Mouse (Mus musculus): ENCODE results near the gene Rhbdf2.
"Not testable (repeated sequence)": the region's sequence is repeated elsewhere in the genome, so short reads cannot be mapped to it uniquely, and the experiment has no call there.

The Rhbdf2 gene

DNA sequence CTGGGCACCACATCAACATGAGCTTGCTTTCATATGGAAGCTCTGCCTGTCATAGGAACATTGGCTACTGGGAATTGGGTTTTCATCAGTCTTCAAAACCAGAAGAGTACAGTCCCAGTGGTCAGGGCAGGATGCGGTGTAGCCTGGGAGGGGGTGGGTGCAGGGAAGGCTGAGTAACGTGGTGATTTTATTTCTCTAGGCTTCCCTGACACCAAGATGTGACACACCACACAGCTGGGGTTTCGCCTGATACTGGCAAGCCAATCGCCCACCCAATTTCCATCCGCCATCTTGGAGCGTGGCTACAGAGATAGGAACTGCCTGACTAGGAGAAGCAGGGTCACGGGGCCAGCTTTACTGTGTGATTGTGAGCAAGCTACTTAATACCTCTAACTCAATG, 8.2 kb downstream of the Rhbdf2 start:
- DNase-seq (ENCODE audit: low spot score): no peak

DNA sequence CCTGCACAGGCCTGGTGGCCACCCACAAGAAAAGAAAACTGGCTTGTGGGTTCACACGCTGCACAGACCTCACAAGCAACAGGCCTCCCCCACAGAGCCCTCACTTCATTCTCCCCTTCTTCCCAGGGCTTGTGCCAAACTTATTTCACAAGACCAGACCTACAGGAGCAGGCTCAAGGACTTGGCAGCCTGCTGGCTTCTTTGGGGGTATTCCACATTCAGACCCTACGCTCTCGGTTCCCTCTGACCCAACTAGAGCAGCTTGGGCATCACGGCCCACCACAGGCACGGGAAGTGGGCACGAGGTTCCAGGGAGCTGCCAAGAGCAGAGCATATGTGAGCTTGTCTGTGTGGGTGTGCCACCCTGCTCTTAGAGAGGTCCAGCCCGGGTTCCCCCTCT, 9.2 kb downstream of the Rhbdf2 start:
- no peak for DNase-seq (ENCODE audit: low spot score)

DNA sequence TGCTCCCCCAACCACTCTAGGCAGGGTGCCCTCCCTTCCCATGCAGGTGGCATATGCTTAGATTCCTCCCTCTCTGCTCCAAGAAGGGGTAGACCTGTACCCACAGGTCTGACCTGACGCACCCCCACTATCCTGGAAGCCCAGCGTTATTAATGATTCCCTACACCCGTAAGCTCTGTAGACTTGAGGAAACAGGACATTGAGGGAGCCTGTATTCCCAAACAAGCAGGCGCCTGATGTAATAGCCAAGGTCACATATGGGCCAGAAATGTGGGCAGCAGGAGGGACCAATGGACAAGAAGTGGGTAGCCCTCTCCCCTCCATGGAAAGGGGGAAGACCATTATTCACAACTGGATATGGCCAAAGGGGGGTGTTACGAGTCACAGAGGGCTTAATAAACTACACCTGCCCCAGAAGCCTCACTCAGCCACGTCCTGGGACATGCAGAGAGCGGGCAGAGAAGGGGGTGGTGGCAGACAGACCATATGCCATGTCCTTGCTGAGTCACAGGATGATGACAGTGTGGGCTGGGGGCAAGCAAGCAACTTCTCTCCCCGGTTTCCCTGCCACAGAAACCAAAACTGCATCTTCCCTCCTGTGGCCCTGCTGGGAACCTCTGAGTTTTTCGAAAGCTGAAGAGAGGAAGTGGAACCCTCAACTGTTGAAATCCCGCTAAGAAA, 10.2 kb downstream of the Rhbdf2 start:
- no peak for DNase-seq (ENCODE audit: low spot score)

DNA sequence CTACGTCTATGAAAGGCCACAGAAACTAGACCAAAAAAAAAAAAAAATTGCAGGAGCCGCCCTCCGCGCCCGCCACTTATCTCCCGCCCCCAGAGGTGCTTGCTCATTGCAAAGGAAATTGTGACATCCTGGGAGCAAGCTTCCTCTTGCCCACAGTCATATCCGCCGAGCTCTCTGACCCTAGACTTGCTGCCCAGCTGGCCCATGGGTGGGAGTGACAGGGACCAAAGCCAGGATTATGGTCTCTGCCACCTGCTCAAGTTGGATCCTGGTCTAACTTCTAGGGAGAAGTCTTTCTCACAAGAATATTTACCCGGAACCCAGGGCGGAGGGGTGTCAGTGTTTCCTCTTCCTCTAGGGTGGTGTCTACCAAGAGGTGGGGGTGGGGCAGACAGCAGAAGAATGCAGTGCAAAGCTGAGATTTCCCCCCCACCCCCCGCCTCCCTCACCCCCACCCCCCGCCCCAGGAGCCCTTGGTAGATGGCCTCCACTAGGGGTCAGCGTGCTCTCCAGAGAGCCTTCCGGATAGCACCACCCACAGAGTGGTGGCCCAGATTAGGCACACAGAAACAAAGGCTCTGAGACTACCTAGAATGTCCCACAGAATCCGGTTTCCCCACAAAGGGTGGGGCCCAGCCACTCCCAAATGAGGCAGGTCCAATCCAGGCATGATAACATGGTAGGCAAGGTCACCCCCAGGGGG, 10.9 kb downstream of the Rhbdf2 start:
- peak; percentile 58 for DNase-seq (ENCODE audit: low spot score)

DNA sequence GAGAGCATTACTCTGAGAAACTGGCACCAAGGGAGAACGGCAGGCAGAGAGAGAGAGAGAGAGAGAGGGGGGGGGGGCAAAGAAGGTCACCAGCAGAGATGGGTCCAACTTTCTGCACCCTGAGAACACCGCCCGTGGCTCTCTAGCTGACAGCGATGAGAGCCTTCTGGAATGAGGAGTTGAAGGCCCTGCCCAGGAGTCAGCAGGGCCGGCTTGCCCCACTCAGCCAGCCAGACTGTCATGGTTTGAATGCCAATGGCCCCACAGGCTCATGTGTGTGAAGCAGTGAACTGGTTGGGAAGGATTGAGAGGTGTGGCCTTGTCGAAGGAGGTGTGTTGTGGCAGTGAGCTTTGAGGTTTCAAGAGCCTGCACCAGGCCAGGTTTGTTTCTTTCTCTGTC, 13.6 kb downstream of the Rhbdf2 start:
- no peak for DNase-seq (ENCODE audit: low spot score)

DNA sequence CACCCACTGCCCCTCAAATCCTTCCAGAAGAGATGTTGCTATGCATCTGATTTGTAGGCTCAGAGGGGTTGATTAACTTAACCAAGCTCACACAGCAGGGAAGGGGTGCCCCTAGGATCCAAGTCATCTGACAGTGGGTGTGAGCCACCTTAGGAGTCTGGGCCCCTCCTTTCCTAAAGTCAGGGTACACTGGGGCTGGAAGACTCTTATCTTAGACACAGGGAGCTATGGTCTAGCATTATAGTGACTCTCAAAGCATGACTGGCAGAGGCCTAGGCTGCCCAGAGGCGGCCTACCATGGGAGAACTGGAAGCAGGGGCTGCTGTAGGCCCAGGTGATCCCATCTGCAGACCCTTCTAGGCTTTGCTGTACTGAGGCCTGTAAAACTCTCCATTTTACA, 14.3 kb downstream of the Rhbdf2 start:
- DNase-seq (ENCODE audit: low spot score): no peak

DNA sequence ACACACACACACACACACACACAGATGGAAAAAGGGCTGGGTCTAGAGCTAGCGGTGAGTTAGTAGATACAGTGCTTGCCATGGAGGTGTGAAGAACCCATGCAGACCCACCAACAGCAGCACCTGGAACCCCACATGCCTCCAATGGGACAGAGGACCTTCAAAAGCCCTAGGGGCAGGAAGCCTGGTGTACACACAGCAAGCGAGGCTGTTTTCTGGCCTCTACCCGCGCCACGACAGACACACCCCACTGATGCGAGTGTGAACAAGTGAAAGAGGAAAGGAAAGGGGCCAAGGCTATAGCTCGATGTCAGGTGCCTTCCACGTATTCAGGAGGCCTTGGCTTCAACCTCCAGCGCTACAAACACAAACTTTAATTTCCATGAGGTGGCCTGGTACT, 14.9 kb downstream of the Rhbdf2 start:
- no peak for DNase-seq (ENCODE audit: low spot score)

DNA sequence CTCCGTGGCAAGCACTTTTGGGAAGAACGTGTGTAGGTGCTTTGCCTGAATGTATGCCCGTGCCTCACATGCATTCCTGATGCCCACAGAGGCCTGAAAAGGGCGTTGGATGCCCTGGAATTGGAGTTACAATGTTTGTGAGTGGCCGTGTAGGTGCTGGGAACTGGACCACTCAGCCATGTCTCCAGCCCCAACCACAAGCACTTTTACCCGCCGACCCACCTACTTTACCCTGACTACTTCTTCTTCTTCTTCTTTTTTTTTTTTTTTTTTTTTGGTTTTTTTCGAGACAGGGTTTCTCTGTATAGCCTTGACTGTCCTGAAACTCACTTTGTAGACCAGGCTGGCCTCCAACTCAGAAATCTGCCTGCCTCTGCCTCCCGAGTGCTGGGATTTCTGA, 15.7 kb downstream of the Rhbdf2 start:
- DNase-seq (ENCODE audit: low spot score): not testable (repeated sequence)

DNA sequence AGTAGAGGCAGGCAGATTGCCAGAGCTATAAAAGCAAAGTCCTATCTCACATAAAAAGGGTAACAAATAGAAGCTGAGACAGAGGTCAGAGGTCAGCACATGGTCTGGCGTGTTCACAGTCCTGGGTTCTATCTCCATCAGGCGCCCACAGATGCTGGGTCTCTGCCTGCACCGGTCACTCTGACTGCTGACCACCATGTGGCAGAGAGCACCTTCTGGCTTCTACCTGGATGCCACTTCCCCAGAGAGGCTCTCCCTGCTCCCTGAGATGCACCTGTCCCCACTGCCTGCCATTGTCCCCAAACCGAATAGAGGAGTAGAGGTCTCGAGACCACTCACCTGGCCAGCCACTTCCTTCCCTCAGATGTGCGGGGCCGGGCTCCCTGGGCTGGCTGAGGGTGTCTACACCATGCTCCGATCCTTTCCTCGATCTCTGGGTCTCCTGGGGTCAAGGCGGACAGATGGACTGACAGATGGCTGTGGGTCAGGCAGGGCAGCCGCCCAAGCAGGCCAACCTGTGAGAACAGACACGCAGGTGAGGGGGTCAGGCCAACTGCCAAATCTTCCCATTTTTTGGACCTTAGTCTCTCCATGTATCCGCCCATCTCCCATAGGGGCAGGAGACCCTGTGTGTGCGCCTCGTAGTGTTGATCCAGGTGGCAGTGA, 16.7 kb downstream of the Rhbdf2 start:
- DNase-seq (ENCODE audit: low spot score): no peak

DNA sequence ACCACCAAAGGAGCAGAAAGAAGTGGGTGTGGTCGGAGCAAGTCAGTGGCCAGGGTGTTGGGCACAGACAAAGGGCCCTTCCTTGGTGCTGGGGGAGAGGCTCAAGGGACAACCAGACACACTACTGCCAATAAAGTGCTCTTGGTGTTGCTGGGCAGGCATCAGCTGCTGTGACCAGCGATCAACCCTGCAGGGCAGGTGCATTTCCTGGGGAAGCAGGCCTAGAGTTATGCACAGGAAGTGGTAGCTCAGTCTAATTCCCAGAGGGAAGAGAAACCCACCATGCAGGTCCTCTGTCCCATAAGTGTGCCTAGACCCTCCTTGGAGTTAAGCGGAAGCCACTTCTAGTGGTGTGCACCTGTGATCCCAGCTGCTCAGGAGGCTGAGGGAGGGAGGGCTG, 19.1 kb downstream of the Rhbdf2 start:
- no peak for DNase-seq (ENCODE audit: low spot score)

DNA sequence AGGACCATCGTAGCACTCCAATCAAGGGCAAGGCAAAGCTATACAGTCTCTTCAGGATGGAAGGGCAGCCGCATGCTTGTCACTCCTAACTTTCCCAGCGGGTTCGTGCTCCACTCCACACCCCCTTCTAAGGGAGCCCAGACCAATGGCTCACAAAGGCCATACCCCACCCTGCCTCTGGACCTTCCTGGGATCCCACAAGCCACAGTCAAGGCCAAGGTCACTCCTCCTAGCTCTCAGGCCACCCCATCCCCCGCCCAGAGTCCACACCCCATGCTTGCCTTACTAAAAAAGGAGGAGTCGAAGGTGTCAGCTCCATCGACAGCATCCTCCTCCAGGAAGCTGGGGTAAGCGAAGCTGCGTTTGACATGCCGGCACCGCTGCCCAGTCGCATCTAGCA, 22.7 kb downstream of the Rhbdf2 start:
- no peak for DNase-seq (ENCODE audit: low spot score)

DNA sequence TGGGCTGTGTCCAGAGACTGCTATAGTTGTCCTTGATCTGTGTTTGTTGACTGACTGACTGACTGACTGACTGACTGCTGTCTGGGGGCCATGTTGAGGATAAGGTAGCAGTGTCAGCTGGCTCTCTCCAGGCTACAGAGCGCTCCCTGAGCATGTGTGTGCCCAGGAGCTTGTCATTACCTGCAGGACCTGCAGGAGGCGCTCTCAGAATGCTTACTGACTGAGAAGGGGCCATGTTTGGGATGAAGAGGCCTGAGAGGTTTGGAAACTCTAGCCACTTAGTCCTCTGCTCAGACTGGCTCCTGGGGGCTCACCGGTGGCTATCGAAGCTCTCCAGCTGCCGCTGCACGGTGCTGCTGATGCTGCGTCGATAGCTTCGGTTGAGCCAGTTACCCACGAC, 23.5 kb downstream of the Rhbdf2 start:
- peak; percentile 25 for DNase-seq (ENCODE audit: low spot score)

DNA sequence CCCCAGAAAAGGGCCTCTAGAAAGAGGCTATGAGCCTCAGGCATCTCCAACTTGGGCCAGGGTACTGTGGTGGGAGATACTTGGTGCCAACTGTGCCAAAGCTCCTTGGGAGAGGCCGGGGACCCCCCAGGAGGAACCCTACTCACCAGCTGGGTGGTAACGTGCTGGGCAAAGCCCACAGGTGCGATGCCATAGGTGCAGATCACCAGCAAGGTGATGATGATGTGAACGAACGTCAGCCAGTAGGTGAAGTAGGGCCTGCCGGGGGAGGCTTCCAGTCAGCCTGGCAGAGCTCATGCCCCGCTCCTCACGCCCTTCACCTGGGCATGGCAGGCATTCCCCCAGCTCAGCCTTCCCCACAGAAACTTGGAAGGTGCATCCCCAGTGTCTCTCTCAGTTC, 24.8 kb downstream of the Rhbdf2 start:
- DNase-seq (ENCODE audit: low spot score): no peak

DNA sequence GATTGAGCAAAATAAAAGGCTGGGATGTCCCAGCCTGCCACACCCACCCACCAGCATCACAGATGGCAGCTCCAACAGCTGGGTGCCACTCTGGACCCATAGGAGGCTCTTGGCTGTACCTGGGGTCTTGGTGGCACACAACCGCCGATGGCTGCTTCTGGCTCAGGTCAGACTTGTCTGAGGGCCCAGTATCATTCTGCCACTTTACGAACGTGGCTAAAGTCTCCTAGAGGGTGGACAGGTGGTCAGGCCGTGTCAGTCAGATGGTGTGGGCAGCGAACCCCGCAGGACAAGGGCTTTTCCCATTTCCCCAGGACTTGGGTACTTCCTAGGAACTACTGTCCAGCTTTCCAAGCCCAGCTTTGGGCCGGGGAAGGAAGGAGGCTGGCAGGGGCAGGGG, 25.7 kb downstream of the Rhbdf2 start:
- no peak for DNase-seq (ENCODE audit: low spot score)

DNA sequence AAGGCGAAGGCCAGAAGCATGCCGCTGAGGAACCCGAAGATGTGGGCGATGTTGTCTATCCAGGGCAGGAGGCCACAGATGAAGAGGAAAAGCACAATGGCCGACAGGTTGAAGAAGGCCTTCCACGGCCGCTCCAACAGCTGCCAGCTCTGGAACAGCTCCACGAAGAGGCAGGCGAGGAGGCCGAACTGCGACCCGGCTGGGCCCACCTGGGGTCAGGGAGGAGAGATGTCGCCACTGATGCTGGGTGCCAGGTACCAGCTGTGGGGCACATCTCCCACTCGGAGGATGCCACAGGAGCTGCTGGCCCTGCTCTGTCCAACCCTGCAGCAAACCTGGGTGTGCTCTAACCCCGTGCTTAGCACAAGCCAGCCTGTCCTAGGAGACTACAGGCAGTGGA, 27.6 kb downstream of the Rhbdf2 start:
- no peak for DNase-seq (ENCODE audit: low spot score)

DNA sequence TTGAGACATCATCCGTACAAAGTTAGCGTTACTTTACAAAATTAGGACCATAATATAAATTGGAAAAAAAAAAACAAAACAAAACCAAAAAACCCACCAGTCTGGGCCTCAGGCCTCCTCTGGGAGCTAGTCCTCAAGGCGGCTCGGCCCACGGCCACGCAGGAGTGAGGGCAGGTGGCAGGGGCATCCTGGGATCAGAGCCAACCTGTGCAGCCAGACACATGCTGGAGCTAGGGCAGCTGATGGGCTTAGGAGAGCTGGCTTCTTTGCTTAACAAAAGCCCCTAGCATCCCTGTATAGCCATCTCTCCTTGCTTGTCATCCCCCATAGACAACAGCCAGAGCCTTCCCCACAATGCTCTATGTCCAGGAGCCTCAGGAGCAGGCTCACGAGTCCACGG, 28.6 kb downstream of the Rhbdf2 start:
- no peak for DNase-seq (ENCODE audit: low spot score)

DNA sequence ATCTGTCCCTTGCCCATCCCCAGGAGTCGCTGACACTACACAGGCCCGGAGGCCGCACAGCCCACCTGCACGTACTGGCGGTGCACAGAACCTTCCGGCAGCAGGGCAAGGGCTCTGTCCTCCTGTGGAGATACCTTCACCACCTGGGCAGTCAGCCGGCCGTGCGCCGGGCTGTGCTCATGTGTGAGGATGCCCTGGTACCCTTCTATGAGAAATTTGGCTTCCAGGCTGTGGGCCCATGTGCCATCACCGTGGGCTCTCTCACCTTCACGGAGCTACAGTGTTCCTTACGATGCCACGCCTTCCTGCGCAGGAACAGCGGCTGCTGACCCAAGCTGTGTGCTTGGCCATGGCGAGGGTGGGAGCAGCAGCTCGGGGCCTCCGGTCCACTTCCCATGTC, 30.1 kb downstream of the Rhbdf2 start:
- DNase-seq (ENCODE audit: low spot score): no peak

DNA sequence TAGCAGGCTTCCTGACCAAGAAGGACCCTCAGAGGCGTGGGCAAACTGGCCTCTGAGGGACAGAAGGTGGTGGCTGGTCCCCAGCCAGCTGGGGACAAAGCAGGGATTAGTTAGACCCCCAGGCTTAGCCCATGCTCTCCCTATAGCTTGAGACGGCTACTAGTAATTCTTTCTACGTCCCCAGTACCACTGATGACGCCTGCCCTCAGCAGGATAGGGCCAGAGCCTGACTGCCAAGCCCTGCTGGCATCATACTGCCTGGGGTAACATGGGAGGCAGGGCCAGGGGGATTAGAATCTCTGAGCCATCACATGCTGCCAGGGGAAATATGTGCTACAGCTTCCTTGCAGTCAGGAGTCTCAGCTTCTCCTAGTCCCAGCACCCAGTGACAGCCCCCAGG, 33.5 kb downstream of the Rhbdf2 start:
- DNase-seq (ENCODE audit: low spot score): no peak

DNA sequence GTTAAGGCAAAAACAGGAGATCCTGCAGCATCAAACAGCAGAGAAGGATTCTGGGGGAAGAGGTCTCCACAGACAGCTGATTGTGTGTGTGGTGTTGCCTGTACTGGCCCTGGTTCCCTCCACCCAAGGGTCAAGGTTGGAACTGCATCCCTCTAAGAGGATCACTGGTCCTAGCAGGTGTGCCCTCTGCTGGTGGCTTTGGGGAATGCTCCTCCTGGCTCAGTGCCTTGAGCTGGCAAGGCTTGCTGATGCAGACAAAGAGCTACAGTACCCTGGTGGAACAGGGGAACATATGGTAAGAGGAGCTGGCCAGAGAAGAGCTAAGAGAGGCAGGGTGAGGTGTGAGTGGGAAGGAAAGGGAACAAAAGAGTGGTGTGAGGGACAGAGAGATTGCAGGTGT, 34.4 kb downstream of the Rhbdf2 start:
- DNase-seq (ENCODE audit: low spot score): peak; percentile 94

DNA sequence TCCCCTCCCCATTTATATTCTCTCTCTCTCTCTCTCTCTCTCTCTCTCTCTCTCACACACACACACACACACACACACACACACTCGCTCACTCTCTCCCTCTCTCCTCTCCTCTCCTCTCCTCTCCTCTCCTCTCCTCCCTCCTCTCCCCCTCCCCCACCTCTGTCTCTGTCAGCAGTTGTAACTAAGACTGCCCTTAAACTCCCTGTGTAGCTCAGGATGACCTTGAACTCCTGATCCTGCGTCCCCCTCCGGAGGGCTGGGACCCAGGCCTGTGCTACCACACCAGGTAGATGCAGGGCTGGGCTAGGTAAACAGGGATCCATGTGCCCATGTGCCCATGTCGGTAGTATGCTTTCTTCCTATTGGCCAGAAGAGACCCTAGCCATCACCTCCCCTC, 35.2 kb downstream of the Rhbdf2 start:
- no peak for DNase-seq (ENCODE audit: low spot score)

DNA sequence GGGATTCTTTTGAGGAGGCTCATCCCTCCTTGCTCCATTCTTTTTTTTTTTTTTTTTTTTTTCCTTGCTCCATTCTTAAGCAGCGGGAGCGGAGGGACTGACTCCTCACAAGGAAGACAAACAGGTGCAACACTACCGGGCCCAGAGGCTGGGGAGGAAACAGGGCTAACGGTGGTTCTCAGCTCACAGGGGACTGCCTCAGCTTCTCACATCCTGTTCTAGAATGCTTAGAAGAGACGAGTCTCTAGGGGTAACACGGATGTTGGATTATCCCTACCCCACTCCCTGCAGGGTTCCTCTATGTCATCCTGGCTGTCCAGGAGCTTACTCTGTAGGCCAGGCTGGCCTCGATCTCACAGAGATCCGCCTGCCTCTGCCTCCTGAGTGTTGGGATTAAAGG, 37.2 kb downstream of the Rhbdf2 start:
- DNase-seq (ENCODE audit: low spot score): no peak

DNA sequence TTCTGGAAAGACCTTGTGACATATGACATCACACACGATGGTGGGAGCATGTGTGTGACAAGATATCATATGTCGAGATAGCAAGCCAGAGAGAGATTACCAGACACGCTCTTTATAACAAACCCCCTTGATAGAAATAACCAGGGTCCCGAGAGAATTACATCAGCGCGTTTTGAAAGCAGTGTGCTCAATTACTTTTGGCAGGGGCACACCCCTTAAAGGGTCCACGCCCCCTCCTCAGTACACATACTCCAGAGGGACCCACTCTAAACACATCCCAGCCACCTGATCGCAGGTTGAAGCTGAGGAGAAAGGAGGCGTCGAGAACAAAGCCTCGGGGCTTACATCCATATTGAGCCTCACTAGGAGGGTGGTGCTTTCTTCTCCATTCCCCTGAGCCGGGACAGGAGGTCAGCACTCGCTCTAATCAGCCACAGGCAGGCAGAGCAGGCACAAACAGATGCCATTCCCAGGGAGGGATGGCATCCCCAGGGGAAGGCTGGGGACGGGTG, 37.7 kb downstream of the Rhbdf2 start:
- no peak for DNase-seq (ENCODE audit: low spot score)
